Mouse (Mus musculus) gastrocnemius, postnatal 10 days (tissue): Measurements from ENCODE around the gene Tbc1d24. TPM values are rescaled to one million over a fixed set of nuclear protein-coding genes. Genes with fewer than 3 reads are reported as not detected.
A peak's percentile ranks its signal among the peaks of the same experiment; 100 is the strongest.

ENCODE experiments used
- DNase-seq: peaks from one replicate; pipeline ENCODE4 v3.0.0; 2021; ENCODE audit warnings: mixed read lengths
- total RNA-seq, 2 experiments: library from RNA; stranded (reverse); gene quantifications; 2 replicates each; pipeline ENCODE4 v1.2.3; 2021

Tbc1d24 gene
- total RNA-seq, 2 experiments from 2014 or later: 5.8 to 8.9 TPM

DNA sequence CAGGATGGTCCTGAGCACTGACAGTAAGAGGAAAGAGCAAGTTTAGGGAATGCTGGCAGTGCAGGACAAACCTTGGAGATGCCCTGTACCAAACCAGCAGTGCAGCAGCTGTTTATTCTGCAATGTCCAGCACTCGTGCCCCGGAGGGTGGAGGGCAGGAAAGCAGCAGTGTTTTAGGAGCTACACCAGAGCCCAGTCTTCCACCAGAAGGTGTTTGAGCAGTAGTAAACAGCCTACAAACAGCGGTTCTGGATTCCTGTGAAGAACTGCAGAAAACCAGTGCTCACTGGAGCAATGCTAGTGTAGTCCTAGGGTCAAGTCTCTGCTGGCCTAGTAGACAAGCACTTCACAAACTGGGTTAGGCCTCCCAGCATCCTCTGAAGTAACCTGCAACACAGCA is 31.1 kb downstream of the Tbc1d24 start:
- no peak for DNase-seq

DNA sequence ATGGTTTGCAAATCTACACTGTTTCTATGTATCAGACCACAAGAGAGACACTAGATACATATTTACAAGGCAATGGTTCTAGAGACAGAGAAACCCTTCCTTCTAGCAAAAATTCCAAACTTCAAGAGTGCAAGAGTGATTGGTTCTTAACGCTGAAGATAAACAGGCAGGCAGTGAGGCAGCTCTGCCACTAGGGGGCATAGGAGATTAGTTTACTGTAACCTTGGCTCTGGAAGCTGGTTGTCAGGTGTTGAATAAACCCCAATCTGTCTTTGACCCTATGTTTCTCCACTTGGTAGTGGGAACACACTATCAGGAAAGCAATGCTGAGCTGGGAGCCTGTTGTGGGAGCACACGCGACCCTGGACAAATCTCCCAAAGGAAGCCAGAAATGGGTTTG is 31.9 kb downstream of the Tbc1d24 start:
- peak; percentile 66 for DNase-seq

DNA sequence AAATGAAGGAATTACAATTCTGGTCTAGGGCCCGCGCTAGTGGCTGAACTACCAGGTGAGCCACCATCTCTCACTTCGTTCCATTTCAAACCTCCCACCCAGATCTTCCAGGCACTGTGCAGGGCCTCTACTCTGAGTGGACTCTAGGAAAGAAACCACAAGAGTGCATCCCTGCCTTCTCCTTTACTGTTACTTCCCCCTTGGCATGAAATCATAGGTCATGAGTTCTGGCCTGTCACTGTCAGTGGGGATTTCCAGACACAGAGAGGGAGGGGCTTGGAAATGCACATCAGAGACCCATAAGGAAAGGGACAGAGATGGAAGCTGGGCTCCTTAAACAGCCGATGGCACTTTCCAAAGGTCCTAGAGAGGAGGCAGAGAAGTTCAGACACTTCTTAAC is 33.6 kb downstream of the Tbc1d24 start:
- no peak for DNase-seq

DNA sequence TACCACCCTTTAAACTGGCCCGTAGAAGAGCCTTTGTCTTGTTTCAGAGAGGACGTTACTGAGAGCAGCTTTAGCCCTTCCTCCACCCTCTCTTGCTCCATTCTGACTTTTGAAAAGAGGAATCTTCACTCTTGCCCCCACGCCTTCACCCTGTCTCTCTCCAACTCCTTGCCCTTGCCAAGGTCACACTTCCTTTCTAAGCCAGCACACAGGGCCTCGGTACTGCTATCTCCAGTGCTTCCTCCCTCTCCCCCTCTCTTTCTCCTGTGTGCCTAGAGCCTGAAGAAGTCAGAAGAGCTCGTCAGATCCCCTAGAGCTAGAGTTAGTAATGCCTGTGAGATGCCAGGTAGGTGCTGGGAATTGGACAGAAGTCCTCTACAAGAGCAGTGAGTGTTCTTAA is 34.6 kb downstream of the Tbc1d24 start:
- DNase-seq: no peak

DNA sequence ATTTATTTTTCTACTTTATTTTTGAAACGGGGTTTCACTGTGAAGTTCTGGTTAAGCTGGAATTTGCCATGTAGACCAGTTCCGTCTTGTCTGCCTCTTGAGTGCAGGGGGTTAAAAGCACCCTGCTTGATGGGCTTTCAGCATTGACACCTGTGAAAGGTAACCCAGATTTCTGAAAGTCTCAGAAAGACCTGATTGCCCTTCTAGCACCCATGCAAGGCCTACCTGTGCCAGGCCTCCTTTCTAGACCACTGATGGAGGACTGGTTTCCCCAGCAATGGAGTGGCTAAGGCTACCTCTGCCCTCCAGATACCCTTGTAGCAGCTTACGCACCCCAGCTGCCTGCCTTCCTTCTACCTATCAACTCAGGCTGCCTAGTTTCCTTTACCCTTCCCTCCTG is 35.2 kb downstream of the Tbc1d24 start:
- no peak for DNase-seq

DNA sequence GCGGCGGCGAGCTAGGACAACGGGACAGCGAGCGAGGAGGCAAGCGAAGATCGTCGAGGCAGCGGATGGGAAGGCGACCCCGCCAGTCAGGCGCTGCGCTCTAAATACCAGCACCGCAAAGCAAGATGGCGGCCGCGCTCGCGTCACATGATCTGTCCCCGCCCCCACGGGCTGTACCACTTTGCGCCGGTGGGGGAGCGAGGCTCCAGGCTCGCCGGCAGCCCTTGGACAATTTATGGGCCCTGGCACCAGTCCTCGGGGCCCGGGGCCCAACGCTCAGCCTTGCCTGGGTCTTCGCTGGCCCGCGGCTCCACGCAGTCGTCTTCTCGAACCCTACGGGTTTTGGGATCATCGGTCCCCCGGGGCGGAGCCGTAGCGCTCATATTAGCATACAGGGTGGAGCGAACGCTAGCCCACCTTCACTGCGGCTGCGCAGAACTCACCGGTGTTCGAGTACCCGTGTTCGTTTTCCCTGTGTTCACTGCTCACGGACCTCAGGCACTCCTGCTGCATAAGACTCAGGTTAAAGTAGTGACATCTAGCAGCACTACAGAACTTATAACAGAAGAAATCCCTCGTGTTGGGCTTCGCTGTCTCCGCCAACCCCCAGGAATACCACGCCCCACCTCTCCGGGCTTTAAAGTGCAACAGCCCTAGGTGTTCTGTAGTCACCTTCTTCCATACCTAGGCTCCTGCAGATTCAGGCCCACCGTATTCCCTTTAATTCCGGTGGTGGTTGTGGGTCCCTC is 35.9 kb downstream of the Tbc1d24 start, which contains the start of gene Atp6v0c:
Gene Atp6v0c, minus strand, starts transcription at position 386 of the 749 bp plus-strand sequence.
- DNase-seq: peak; percentile 95

DNA sequence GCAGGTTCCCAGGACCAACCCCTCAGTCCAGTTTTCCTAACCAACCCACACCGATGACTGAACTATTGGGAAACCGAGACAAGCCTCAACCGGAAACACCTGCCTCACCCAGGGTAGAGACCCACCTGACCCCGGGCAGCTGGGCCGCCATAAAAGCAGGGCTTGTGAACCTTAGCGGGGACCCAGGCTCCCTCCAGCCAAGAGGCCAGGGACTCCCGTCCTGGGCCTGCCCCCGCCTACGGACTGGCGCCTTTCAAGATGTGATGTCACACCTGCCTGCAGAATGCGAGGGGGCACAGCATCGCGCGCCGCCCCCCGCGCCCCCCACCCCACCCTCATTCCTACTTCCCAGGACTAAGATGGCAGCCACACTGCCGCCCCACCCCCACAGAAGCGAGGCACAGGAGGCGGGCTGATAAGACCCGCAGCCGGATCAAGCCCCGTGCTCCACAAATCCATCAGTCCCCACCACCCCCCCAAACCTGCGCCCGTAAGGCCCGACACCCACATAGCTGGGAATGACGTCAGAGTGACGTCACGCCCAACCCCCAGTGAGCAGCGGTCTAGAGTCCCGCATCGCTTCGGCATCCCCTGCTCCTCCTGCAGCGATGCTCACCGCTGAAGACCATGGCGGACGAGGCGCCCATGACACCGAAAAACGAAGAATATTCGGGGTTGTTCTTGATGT is 36.6 kb downstream of the Tbc1d24 start:
- DNase-seq: peak; percentile 60

DNA sequence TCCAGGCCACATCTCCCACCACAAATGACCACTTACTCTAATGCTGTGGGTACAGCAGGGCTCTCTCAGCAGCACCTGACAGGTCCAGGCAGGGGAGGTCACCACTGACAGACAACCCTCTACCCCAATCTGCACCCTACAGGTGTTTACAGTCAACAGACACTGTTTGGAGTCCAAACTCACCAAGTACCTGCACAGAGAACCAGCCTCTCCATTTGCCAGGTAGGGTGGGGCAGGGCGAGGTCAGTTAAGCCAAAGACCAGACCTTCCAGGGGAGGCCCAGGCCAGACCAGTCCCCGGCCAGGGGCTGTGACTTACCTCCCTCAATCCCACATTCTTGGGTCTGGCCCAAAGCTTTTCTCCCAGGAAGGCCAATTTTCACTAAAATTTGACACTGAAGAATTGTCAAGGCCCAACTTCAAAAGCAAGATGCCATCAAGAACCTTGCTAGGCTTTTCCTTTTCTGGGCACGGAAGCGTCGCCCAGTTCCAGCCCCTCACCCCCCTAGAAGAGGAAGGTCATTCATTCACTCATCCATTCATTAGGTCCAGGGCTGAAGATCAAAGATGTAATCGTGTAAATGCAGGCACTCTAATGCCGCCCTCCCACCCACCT is 37.4 kb downstream of the Tbc1d24 start:
- DNase-seq: no peak

DNA sequence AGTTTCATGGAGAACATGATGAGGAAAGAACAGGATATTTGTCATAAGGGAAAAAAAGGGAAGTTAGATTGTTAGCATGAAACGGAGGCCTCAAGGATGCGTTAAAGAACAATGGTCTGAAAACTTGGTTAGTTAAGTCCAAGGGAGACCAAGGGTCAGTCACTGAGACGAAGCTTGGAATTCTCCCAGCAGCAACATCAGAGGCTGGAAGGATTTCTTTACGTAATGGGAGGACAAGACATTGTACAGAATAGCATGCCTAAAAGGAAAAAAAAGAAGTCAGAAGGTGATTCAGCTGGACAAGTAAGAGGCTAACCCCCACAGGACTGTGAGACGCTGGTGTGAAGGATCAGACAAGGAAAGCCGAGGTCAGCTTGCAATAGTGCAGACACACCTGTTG is 38.2 kb downstream of the Tbc1d24 start:
- DNase-seq: no peak

DNA sequence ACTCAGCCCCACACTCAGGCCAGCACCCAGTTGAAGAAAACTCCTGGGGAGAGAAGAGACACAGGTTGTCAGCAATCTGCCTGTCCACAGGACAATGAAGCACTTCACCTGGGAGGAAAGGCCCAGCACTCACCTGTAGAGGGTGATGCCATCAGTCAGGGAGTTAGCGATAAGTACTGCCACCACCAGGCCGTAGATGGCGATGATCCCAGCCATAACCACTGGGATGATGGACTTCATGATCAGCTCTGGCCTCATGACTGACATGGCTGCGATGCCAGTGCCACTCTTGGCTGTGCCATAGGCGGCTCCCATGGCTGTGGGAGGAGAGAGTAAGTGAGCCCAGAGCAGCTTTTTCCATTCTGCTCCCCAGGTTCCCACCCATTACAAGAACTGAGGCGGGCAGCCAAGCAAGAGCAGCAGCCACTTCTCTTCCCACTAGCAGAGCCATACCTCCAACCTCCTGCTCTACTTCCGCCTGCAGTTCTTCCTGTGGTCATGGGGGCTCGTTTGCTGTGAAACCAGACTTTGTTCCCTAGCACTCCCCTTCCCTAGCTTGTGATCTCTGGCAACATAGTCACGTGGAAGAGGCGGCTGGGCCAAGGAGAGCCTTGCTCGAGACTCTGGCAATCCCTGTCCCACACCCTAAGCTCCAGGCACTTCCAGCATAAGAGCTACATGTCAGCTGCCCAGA is 40.6 kb downstream of the Tbc1d24 start:
- DNase-seq: no peak

DNA sequence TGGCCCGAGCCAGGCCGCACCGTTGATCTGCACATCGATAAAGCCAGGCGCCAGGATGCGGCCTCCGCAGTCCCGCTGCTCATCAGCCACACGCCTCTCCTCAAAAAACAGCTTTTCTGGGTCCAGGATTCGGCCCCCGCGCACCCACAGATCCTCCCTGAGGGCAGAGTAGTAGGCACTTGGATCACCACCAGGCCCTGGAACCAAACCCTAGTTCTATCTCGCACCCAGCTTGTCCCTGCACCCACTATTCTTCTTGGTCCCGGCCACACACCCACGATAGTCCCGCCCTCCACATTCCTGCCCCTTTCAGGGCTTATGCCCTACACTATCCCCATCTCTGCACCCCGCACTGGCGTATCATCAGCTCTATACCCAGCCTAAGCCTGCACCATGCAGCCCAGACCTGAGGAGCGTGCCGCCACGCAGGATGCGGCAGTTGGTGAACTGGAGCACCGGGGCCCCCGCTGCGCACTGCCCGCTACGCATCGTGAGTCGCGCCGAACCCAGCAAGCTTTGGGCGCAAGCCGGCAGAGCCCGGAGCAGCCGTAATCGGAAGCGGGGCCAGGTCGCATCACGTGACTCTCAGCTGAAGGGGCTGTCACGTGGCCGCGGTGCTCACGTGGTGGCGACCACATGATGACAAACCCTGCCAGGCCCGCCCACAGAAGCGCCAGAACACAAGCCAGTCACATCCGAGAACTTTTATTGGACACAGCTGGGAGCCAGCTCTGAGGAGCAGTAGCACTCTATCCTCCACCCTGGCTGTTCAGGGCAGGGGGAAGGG is 42.0 kb downstream of the Tbc1d24 start, which contains the start of gene Amdhd2:
Gene Amdhd2, minus strand, starts transcription at position 591 of the 787 bp plus-strand sequence.
- DNase-seq: peak; percentile 99

DNA sequence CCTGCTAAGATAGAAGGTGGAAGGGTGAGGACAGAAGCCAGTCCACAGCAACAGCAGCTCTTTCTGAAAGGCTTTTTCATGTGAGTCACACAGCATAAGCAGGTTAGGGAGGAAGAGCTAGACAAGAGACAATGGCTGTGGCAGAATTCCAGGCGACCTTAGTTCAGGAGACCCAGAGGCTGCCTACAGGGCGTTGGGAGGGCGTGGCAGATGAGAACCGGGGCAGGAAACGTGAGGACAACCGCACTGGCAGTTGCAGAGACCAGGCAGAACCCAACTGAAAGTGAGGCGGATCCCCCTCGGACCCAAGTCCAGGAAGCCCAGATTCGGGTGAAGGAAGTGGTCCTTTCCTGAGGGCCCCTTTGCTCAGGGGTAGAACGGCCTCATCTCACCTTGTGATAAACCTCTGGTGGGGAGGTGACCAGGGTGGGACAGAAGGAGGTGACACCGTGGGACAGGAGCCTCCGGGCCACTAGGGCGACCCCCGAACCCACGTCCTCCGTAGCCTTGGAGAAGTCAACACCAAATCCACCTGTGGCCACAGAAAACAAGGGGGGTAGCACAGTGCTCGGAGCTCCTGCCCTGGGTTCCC is 42.7 kb downstream of the Tbc1d24 start:
- DNase-seq: no peak

DNA sequence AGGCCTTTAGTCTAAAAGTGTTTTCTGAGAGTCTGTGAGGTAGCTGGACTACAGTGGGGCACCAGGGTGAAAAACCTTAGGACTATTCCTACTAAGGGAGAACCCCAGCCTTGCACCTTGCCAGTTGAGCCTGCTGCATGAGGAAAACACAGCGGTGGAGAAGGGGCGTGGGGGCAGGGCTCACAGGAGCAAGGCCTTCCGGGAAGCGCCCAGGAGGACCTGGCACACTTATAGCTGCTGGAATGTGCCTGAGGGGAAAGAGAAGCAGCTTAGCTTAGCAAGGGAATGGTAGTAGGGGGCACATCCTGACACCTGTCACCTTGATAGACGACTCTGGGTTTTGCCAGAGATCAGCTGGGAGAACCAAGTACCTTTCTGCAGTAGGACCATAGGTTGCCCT is 43.9 kb downstream of the Tbc1d24 start:
- DNase-seq: no peak

DNA sequence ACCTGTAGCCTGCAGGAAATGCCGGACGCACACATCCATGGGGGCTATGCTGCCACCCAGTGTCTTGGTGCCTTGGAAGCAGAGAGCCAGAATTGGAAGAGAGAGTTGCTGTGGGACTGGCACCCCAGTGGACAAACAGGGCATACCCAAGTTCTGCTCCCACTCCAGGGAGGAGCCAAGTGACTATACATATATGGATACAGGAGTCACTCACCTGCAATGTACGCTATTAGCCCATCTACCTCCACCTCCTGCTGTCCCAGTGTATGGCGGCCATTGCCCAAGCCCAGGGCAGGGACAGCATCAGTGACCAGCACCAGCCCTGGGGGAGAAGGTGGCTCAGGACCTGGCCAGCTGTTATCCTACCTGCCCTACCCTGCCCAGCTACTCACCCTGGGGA is 47.8 kb downstream of the Tbc1d24 start:
- no peak for DNase-seq

DNA sequence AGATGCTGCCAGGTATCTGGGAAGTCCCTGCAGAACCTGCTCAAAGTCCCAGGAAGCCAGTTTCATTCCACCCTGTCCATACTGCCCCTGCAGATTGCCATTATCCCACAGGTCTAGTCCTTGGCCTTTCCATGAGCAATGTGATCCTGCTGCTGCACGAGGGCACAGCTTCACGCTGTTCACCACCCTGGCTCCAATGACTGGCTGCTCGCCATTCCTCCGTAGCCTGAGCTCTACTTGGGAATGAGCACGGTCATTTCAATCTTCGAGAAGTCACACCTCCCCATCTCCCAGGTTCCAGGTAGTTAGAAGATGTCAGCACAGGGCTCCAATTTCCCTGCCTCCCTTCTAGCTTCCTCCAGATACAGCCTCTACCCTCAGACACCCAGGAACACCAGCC is 48.2 kb downstream of the Tbc1d24 start:
- no peak for DNase-seq

DNA sequence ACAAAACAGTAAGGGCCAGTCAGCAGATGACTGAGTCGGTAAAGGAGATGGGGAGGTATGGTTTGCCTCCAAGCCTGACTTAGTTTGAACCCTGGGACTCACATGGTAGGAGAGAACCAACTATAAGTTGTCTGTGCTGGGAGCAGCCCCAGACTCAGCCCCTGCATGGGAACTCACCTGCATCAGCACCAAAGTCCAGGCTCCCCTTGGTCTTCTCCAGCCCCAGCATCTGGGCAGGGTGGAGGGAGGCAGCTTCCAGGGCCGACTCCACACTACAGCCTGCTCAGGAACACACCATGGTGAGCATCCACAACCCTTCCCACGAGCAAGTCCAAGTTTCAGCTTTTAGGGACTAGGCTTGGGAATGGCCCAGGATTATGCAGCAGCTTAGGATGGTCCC is 49.0 kb downstream of the Tbc1d24 start:
- no peak for DNase-seq

DNA sequence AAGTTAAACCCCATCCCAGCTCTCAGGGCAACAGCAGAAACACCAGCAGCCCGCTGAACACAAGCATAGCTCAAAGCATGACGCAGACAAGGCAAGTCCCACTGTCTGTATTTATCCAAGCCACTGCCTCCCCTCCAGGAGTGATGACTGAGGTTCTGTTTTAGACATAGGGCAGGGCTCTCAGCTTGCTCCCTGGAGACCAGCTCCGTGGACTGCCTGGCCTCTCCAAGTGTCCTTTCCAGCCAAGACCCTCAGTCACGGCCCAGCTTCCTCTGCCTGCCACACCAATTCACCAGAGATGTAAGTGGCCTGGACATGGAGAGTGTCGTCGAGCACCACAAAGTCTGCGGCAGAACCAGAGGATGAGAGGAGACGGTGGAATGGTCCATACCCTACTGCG is 49.6 kb downstream of the Tbc1d24 start:
- no peak for DNase-seq

DNA sequence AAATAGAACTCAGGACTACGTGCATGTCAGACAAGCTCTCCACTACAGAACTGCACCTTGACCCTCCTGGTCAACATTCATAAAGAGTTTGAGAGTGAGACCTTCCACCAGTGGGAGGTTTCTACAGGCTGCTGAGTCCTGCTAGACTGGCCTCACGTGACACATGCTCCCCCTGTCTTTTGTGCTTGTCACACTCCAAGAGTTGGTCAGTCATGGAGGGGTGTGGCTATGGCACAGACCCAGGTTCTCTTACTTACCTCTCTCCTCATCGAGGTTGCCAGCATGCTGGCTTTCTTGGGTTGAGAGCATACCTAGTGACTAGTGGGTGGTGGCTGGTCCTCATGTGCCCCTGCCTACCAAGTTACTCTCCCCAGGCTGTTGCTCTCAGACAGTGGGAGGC is 50.9 kb downstream of the Tbc1d24 start:
- no peak for DNase-seq

DNA sequence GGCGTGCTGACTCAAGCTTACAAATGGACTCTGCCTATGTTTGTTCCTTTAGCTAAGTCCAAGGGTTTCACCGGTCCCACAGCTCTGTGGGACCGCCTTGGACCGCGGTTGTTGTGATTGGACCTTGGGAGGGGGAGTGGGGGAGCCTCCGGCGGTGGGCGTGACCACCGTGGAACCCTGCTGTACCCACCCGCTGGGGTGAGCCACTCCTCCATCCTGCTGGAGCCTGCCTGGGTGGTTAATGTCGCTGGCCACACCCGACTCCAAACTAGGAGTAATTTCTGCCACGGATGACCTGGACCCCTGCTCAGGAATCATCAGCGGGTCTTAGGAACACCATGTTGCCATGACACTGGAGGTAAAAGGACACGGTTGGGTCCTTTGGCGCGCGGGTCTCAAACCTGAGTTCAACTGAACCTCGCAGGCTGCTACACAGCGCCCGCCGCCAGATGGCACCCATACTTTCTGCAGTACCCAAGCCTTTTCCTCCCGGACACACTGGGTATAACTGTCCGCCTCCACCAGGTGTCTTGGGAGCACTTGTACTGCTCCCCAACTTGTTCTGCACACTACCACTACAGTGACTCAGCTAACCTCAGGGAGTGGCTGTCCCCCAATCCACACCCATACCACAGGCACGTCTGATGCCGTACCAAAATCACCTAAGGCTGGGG is 53.3 kb downstream of the Tbc1d24 start:
- DNase-seq: peak; percentile 74

DNA sequence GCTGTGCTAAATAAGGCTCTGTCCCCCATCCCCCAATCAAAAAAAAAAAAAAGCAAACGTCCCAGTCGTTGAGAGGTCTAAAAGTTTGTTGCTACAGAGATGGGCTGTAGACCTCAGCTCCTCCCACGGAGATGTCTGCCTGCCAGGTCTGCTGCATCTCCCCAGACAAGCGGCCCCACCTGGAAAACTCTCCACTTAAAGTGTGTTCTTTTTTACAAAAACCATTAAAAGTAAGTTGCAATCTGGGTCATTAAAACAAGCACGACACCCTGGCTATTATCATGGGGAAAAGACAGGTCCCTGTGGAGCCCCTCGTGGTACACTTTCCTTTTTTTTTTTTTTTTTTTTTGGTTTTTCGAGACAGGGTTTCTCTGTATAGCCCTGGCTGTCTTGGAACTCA is 54.0 kb downstream of the Tbc1d24 start:
- no peak for DNase-seq

DNA sequence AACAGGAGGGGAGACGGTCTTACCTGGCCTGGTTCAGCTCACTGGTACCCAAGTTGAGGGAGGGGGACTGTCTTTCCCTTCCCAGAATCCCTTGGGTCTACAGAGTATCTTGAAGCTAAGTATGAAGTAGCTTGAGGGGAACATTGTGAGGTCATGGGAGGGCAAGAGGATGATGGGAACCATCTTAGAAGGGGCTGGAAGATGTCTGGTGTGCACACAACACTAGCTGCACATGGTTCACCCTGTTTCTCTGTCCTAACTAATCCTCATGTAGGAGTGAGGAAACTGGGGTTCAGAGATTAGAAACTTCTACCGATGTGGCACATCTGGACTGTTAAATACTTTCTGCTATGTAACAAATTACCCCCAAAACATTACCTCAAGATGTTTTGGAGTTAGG is 54.5 kb downstream of the Tbc1d24 start, which contains the start of gene Pdpk1:
Gene Pdpk1, minus strand, starts transcription at position 101 of the 400 bp plus-strand sequence.
- DNase-seq: no peak
